Mouse (Mus musculus) frontal cortex, adult (tissue): ENCODE data around the gene Lilr4b.
"Not testable (repeated sequence)": the region's sequence is repeated elsewhere in the genome, so short reads cannot be mapped to it uniquely, and the experiment has no call there.

Experiments
- ATAC-seq: cut with Nextera tagmentation; 2 replicates; pipeline ENCODE4 v1.9.2; 2017; ENCODE audit warnings: mild to moderate bottlenecking, moderate library complexity, mixed read lengths; ENCODE audit not compliant: low TSS enrichment

The Lilr4b gene

DNA sequence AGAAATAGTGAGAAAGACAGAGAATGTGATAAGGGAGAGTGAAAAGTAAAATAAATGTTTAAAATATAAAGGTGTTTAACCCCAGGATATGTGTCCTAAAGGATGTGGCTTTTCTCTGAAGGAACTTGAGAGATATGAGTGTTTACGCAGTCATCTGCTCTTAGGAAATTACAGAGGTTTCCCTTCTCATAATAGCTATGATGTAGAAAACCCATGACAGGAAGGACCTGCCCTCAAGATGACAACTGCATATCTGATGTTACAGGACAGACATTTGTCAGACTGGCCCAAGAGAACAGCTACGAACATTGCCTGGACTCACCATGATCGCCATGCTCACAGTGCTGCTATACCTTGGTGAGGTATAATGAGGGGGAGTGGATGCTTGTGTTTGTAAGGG is at the start of gene Lilr4b, which contains the start of gene Gm49339:
Gene Lilr4b (plus strand): TSS at position 236 of the 400 bp plus-strand sequence.
Gene Gm49339 (plus strand): TSS at position 216 of the 400 bp plus-strand sequence.
- ATAC-seq: not testable (repeated sequence)

DNA sequence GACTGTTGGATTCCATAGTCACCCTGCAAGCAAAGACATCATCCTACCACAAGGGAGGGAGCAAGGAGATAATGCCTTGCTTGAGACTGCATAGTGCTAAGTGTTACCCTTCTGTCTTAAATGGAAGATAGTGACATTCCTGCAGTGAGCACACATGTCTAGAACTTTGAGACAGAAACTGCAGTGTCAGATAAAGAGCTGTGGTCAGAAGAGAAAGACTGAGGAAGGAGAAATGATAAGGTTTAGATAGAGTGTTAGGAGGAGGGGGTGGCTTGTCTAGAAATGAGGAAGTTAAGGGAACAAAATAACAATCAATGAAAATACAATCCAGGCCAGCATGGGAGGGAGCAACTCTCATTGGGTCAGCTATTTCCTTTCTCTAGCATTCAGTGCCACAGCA is 47.5 kb upstream of the Lilr4b start:
- ATAC-seq: no peak

DNA sequence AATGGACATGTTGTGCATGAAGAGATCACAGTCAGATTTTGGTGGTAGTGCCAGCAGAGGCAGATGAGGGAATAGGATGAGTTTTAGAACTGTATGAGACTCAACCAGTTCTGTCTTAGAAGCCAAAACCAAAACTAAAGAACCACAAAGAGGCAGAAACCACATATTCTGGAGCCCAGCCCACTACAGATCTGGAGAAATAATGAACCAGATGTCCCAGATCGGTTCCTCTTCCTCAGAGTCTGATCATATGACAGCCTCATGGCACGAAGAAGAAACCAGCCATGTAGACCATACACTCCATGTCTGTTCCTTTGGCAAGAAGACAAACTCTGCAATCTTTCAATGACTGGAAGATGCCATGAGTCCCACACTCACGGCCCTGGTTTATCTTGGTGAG is 44.7 kb upstream of the Lilr4b start:
- no peak for ATAC-seq

DNA sequence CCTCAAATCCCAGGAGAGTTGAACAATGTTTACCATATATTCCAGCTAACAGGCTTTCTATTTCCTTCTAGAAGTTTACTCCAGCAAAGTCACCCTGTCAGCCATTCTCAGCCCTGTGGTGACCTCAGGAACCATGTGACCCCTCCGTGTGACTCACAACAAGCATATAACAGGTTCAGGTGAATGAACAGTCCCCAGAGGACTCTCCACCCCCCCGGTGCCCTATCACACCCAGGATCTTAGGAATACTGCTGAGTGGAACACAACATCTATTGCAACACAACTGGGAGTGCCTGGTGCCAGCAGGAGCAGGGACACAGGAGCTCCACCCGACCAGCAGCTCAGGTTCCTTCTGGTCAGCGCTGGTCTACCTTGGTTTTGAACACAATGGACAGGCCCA is 28.8 kb upstream of the Lilr4b start:
- ATAC-seq: no peak

DNA sequence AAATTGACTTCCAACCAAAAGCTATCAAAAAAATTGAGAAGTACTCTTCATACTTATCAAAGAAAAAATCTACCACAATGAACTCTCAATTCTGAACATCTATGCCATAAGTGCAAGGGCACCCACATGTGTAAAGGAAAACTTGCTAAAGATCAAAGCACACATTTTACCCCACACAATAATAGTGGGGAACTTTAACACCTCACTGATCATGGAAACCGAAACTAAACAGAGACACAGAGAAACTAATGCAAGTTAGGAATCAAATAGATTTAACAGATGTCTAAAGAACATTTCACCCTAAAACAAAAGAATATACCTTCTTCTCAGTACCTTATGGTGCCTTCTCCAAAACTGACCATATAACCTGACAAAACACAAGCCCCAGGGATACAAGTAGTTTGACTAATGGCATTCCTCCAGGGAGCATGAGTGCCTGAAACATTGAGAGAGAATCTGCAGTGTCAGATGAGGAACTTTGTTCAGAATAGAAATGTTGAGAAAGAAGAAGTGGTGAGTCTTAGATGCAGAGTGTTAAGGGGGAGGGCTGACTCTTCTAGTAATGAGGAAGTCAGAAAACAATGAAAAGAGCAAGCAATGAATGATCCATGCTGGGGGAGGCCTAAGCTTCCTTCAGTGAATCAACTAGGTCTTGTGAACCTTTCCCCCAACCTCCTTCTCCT is 26.7 kb upstream of the Lilr4b start:
- ATAC-seq: peak; percentile 27; the same call in 1 of the 2 replicates

DNA sequence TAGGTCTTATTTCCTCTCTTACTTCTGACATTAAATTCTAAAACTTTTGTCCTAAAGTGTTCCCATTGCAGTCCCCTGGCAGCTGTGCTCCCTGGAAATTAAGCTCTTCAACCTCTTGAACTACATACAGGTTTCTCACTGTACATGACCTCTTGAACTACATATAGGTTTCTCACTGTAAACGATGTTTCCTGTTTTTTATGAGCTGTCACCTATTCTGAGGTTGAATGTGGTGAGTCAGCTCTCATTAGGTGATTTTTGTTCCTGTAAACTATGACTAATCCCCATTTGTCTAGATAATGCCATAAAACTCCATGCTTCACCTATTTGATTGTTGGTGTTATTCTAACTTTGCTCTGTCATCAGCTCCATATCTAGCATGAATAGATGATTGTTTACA is 26.1 kb upstream of the Lilr4b start:
- ATAC-seq: no peak

DNA sequence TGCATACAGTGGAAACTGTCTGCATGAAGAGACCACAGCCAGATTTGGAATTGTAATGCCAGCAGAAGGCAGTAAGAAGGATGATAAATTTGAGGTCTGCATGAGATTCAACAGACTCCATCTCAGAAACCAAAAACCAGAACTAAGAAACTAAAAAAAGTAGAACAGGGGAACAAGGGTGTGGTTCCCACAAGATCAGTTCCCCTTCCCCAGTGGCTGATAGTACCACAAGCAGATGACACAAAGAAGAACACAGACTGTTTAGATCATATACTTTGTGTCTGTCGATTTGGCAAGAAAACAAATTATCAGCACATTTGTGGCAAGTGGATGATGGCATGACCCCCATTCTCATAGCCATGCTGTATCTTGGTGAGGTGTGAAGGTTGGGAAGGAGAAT is 24.7 kb upstream of the Lilr4b start:
- no peak for ATAC-seq

DNA sequence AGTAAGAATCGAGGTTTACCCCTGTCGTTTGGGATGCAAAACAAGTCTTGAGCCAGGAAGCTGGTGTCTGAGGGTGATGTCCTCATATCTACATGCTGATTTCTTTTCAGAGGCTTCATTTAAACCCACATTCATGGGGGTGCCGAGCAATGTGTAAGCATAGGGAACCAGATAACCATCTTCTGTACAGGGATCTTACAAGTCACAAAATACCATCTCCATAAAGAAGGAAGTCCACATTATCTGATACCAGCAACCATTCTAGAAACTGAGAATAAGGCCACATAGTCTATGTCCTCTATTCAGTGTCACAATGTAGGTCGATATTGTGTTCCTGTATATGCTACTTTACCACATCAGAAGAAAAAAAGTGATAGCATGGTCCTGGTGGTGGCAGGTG is 24.1 kb upstream of the Lilr4b start:
- no peak for ATAC-seq

DNA sequence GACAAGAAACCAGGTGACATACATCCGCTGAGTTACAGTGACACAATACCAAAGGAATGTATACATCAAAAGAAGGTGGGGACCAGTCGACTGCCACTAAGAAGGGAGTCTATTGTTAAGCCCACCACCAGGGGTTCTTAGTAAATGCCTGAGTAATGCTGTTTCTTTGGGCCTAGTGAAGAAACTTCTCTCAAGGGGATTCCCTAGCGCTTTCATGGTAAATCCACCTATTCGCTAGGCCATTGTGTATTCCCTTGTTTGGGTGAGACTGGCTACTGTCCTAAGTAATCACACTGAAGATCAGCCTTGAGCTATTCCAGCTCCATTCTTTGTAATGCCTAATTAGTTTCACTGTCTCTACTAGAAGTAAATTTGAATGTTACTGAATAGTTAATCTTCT is 16.6 kb upstream of the Lilr4b start:
- not testable (repeated sequence) for ATAC-seq

DNA sequence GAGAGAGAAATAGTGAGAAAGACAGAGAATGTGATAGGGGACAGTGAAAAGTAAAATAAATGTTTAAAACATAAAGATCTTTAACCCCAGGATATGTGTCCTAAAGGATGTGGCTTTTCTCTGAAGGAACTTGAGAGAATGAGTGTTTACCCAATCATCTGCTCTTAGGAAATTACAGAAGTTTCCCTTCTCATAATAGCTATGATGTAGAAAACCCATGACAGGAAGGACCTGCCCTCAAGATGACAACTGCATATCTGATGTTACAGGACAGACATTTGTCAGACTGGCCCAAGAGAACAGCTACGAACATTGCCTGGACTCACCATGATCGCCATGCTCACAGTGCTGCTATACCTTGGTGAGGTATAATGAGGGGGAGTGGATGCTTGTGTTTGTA is 10.3 kb downstream of the Lilr4b start, which contains the start of gene Lilrb4a:
Gene Lilrb4a (plus strand): TSS at position 266 of the 400 bp plus-strand sequence.
- not testable (repeated sequence) for ATAC-seq

DNA sequence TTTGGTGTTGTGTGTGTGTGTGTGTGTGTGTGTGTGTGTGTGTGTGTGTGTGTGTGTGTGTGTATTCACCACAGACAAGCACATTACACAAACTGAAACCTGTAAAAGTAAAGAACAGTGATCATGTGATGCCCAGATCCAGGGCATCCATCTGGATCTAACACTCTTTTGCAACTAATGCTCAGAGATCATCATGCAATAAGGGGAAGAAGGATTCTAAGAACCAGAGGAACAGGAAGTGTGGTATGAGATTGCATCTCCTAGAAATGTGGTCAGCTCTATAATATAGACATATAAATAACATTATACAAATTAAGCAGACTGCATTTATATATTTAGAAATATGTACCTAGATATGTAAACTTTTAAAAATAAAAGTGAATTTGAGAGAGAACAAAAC is 39.6 kb downstream of the Lilr4b start:
- no peak for ATAC-seq

DNA sequence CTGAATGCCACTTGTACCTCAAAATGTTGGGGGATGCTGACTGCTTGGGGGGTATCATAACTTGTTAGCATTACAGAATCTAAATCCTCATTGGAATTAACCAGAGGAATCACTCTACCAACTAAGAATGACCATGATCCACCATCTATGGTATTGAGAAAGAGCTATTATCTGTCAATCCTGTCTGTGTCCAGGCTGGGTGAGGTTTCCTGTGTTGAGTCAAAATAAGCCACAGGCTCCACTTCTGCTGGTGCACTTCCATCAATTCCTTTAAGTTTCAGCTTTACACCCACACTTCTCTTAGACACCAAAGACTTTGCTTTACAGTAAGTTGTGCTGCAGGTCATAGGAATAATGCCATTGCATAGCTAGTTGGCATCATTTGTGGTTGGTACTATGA is 41.0 kb downstream of the Lilr4b start:
- ATAC-seq: no peak

DNA sequence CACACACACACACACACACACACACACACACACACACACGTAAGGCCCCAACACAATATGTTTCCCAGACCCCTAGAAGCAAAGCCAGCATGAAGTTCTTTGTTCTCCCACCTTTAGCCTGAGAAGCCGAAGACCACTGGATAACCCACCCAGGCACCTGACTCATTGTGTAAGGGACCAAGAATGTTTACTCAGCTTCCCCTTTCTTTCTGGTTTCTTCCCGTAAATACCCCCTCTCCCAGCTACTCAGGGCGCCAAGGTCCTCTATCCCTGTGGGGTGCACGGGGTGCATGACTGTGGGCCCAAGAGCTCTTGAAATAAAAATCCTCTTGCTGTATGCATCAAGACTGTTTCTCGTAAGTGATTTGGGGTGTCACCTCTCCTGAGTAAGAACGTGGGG is 45.7 kb downstream of the Lilr4b start:
- ATAC-seq: no peak

DNA sequence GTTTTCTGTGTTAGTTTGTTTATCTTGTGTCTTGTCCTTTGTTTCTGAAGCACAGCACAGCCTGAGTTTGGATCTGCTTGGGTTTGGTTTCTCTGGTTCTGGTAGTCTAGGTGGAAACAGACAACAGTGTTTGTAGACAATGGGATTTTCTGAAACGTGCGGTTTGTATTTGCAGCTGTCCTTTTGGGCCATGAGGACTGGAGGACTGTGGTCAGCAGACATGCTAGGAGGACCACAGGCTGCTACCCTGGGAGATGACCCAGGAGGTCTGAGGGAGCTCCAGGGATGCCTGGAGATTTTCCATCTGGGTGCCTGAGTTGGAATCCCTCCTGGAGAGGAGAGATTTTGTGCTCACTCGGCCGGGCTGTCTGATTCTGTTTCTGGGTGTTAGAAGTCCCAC is 46.2 kb downstream of the Lilr4b start:
- ATAC-seq: no peak

DNA sequence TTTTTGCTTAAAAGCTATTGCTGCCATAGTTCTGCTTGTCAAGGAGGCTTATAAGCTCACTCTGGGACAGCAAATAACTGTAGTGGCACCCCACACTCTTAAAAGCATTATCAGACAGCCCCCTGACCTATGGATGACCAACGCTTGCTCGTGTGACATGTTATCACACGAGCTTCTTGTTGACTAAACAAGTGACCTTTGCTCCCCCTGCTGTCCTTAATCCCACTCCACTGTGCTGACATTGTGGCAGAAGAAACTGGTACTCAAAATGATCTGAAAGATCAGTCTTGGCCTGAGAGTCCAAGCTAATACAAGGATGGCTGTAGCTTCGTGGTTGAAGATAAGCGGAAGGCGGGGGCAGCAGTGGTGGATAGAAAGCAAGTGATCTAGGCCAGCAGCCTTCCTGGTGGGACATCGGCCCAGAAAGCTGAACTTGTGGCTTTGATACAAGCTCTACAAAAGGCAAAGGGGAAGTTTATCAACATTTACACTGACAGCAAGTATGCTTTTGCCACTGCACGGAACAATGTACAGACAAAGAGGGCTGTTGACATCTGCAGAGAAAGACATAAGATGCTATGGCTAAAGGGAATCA is 48.5 kb downstream of the Lilr4b start:
- ATAC-seq: no peak

DNA sequence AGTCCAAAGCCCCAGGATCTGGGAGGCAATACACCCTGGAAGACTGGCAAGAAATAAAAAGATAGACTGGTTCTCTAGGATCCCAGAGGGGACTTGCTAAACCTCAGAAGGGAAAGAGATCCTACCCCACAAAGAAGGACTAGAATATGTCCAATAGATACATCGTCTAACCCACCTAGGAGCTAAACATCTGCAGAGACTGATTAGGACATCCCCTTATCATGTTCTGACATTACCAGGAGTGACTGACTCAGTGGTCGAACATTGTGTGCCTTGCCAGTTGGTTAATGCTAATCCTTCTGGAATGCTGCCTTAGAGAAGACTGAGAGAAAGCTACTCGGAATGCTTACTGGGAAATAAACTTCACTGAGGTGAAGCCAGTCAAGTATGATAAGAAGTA is 49.1 kb downstream of the Lilr4b start:
- ATAC-seq: no peak

DNA sequence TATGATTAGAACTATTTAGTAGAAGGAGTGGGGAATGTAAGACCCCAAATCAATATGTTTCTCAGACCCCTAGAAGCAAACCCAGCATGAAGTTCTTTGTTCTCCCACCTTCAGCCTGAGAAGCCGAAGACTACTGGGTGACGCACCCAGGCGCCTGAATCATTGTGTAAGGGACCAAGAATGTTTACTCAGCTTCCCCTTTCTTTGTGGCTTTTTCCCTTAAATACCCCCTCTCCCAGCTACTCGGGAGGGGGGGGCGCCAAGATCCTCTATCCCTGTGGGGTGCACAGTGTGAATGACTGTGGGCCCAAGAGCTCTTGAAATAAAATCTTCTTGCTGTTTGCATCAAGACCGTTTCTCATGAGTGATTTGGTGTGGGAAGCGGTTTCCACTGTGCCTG is 50.4 kb downstream of the Lilr4b start:
- no peak for ATAC-seq
